Mouse (Mus musculus): ENCODE results near the gene Gm8909. TPM values are rescaled to one million over a fixed set of nuclear protein-coding genes. Genes with fewer than 3 reads are reported as not detected.
A peak's percentile ranks its signal among the peaks of the same experiment; 100 is the strongest.
"Not testable (repeated sequence)": the region's sequence is repeated elsewhere in the genome, so short reads cannot be mapped to it uniquely, and the experiment has no call there.

The Gm8909 gene
- polyA plus RNA-seq, 1 experiment: not detected

GRCm38 (mm10) chr17:36161129-36162051 is 6.9 kb downstream of the Gm8909 start:
- TF ChIP-seq POLR2A (IDR thresholded peaks at IDR 0.05; ENCODE audit: borderline replicate concordance, low read depth, low read length): no peak
- no peak for TF ChIP-seq CTCF (IDR thresholded peaks at IDR 0.05; ENCODE audit: low read depth, low read length)
- Histone ChIP-seq H3K4me3 (ENCODE audit: insufficient read depth, low read length) (no peak overlapping the region; the same call in 1 of the 2 replicates), H3K4me1 (ENCODE audit: control insufficient read depth, insufficient read depth, low read length) (no peaks in the 10 kb centered on the region), H3K27ac (ENCODE audit: insufficient read depth, low read depth, low read length) (no peak overlapping the region)

GRCm38 (mm10) chr17:36158264-36158663 is 10.1 kb downstream of the Gm8909 start:
- not testable (repeated sequence) for H3K27ac ChIP-seq (ENCODE audit: insufficient read depth, low read depth, low read length)

GRCm38 (mm10) chr17:36157782-36158181 is 10.6 kb downstream of the Gm8909 start:
- H3K27ac ChIP-seq (ENCODE audit: insufficient read depth, low read depth, low read length); H3K4me1 ChIP-seq (ENCODE audit: control insufficient read depth, insufficient read depth, low read length): not testable (repeated sequence)
- H3K4me3 ChIP-seq (ENCODE audit: insufficient read depth, low read length): peak overlapping the region; percentile 13; the same call in 1 of the 2 replicates

More at GRCm38 (mm10) chr17:36158264-36158663, 10.1 kb downstream of the Gm8909 start:
- H3K4me1 ChIP-seq (ENCODE audit: control insufficient read depth, insufficient read depth, low read length); H3K4me3 ChIP-seq (ENCODE audit: insufficient read depth, low read length): not testable (repeated sequence)

GRCm38 (mm10) chr17:36154271-36155149 is 13.8 kb downstream of the Gm8909 start:
- TF ChIP-seq POLR2A (IDR thresholded peaks at IDR 0.05; ENCODE audit: borderline replicate concordance, low read depth, low read length) (no peak), CTCF (IDR thresholded peaks at IDR 0.05; ENCODE audit: low read depth, low read length) (no peak)
- no peak overlapping the region for H3K27ac ChIP-seq (ENCODE audit: insufficient read depth, low read depth, low read length)
- no peak overlapping the region for H3K4me3 ChIP-seq (ENCODE audit: insufficient read depth, low read length)
- H3K4me1 ChIP-seq (ENCODE audit: control insufficient read depth, insufficient read depth, low read length): no peaks in the 10 kb centered on the region

- H3K4me3 ChIP-seq (ENCODE audit: insufficient read depth, low read length); H3K27ac ChIP-seq (ENCODE audit: insufficient read depth, low read depth, low read length); H3K4me1 ChIP-seq (ENCODE audit: control insufficient read depth, insufficient read depth, low read length): not testable (repeated sequence)
Observed at GRCm38 (mm10) chr17:36151200-36151599, 17.1 kb downstream of the Gm8909 start.

- not testable (repeated sequence) for H3K4me3 ChIP-seq (ENCODE audit: insufficient read depth, low read length); H3K27ac ChIP-seq (ENCODE audit: insufficient read depth, low read depth, low read length); H3K4me1 ChIP-seq (ENCODE audit: control insufficient read depth, insufficient read depth, low read length)
Observed at GRCm38 (mm10) chr17:36148468-36148867, 19.9 kb downstream of the Gm8909 start.

GRCm38 (mm10) chr17:36146937-36147336 is 21.4 kb downstream of the Gm8909 start:
- H3K27ac ChIP-seq (ENCODE audit: insufficient read depth, low read depth, low read length); H3K4me1 ChIP-seq (ENCODE audit: control insufficient read depth, insufficient read depth, low read length); H3K4me3 ChIP-seq (ENCODE audit: insufficient read depth, low read length): not testable (repeated sequence)

- not testable (repeated sequence) for H3K4me1 ChIP-seq (ENCODE audit: control insufficient read depth, insufficient read depth, low read length); H3K27ac ChIP-seq (ENCODE audit: insufficient read depth, low read depth, low read length)
- peak overlapping the region; percentile 56 for H3K4me3 ChIP-seq (ENCODE audit: insufficient read depth, low read length)
Observed at GRCm38 (mm10) chr17:36145861-36146156, 22.5 kb downstream of the Gm8909 start.

GRCm38 (mm10) chr17:36145111-36145860 is 23.1 kb downstream of the Gm8909 start:
- TF ChIP-seq CTCF (IDR thresholded peaks at IDR 0.05; ENCODE audit: low read depth, low read length) (no peak), POLR2A (IDR thresholded peaks at IDR 0.05; ENCODE audit: borderline replicate concordance, low read depth, low read length) (no peak)
- Histone ChIP-seq H3K4me1 (ENCODE audit: control insufficient read depth, insufficient read depth, low read length) (0 out of 2 replicates have a peak, but pooled peaks cover 2% of the 10 kb centered on the region), H3K27ac (ENCODE audit: insufficient read depth, low read depth, low read length) (no peak overlapping the region), H3K4me3 (ENCODE audit: insufficient read depth, low read length) (peak overlapping the region; percentile 56)

GRCm38 (mm10) chr17:36136299-36136848 is 32.0 kb downstream of the Gm8909 start:
- not testable (repeated sequence) for H3K4me3 ChIP-seq (ENCODE audit: insufficient read depth, low read length); H3K27ac ChIP-seq (ENCODE audit: insufficient read depth, low read depth, low read length); H3K4me1 ChIP-seq (ENCODE audit: control insufficient read depth, insufficient read depth, low read length)

GRCm38 (mm10) chr17:36135421-36136231 is 32.7 kb downstream of the Gm8909 start:
- H3K4me1 ChIP-seq (ENCODE audit: control insufficient read depth, insufficient read depth, low read length); H3K4me3 ChIP-seq (ENCODE audit: insufficient read depth, low read length); H3K27ac ChIP-seq (ENCODE audit: insufficient read depth, low read depth, low read length): not testable (repeated sequence)

Data from bone marrow macrophage, adult 2 months (primary cell).